Mouse (Mus musculus) bone marrow macrophage, adult 2 months (primary cell): ENCODE data around the gene Vps13d.

Source experiments
- CTCF ChIP-seq: IDR thresholded peaks from 2 replicates; pipeline ENCODE4 v1.5.1; 2012; ENCODE audit warnings: low read depth, mild to moderate bottlenecking, low read length, moderate library complexity
- POLR2A ChIP-seq: IDR thresholded peaks from 2 replicates; pipeline ENCODE4 v1.6.1; 2012; ENCODE audit warnings: mild to moderate bottlenecking, low read depth, low read length, borderline replicate concordance

- no peak for TF ChIP-seq POLR2A
- no peak for TF ChIP-seq CTCF
These were observed 229.6 kb downstream of the Vps13d start for GRCm38 (mm10) chr4:144965255-144965654.
